Mouse (Mus musculus): ENCODE measurements at regions not wholly inside any gene's neighbourhood (a gene's known extent, or its start where the extent isn't known, plus 50 kb on each side); places are given as distances from the start of the nearest gene placed in this dataset.

DNA sequence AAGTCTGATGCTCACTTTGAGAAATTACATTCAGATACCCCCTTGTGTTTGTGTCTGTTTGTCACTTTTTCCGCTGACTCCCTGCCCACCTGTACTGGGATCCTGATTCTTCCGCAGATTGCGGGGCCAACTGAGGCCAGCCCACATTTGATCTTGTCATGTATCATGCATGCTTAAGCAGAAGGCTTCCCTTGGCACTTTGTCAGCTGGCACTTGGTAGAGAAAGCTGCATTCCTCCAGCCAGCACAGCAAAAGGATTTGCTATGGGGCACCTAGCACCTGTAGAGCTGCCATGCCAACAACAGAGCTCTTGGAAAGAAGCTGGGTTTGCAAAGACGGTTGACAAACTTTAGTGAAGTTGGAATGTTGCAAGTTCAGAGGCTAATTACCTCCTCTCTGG is 69.9 kb upstream of the Qrfpr start:
- H3K4me2 ChIP-seq (ENCODE audit: low read depth) = no peak overlapping the region
- 87% methylated on average over 4 of the region's 4 CpGs for WGBS (ENCODE audit: insufficient replicate concordance)
- H3K4me1 ChIP-seq (replicated peaks; ENCODE audit: control insufficient read depth in 2 of 2, insufficient read depth in 2 of 2, low read length in 1 of 2) = no peaks in the 10 kb centered on the region
- ATAC-seq (ENCODE audit: insufficient read depth) (no peak), DNase-seq (ENCODE audit: low read depth in 3 of 3, low spot score in 3 of 3) (no peak)
- no peaks in the 10 kb centered on the region for H3K36me3 ChIP-seq (replicated peaks; ENCODE audit: control insufficient read depth, insufficient read depth, low read depth)
- TF ChIP-seq CTCF (IDR thresholded peaks at IDR 0.05; ENCODE audit: low read depth) (no peak), EP300 (IDR thresholded peaks at IDR 0.05; ENCODE audit: low read depth) (no peak)
- no peak overlapping the region for H3K27ac ChIP-seq
- no peaks in the 10 kb centered on the region for H3K9me3 ChIP-seq (ENCODE audit: control insufficient read depth, low read length)
- H3K27me3 ChIP-seq (ENCODE audit: control insufficient read depth, insufficient read depth, low read length) = no peaks in the 10 kb centered on the region
- H3K9ac ChIP-seq (replicated peaks) = no peak overlapping the region
- H3K4me3 ChIP-seq (ENCODE audit: insufficient read depth in 1 of 2, low read depth in 2 of 2, low read length in 2 of 2) = no peak overlapping the region

DNA sequence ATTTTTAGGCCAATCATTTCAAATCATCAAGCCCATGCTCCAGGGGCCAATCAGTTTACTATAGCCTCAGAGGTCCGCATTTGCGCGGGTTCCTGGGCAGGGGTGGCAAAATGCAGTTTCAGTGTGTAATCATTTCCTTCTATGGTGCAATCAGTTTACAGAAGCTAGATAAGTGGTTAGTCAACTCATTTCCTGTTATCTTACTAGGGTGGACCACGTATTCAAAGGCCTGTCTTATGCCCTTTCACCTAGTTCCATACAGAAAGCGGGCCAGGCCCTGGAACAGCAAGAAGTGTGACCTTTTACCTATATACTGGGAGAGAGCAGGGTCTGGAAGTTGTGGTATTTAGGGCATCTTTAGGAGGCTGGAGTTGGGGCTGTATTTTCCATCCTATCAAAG is 62.0 kb upstream of the Qrfpr start:
- Histone ChIP-seq H3K36me3 (replicated peaks; ENCODE audit: control insufficient read depth, insufficient read depth, low read depth) (no peaks in the 10 kb centered on the region), H3K27ac (no peak overlapping the region), H3K4me2 (ENCODE audit: low read depth) (no peak overlapping the region), H3K9ac (replicated peaks) (no peak overlapping the region), H3K9me3 (ENCODE audit: control insufficient read depth, low read length) (no peaks in the 10 kb centered on the region), H3K27me3 (ENCODE audit: control insufficient read depth, insufficient read depth, low read length) (no peaks in the 10 kb centered on the region), H3K4me1 (replicated peaks; ENCODE audit: control insufficient read depth in 2 of 2, insufficient read depth in 2 of 2, low read length in 1 of 2) (no peaks in the 10 kb centered on the region), H3K4me3 (ENCODE audit: insufficient read depth in 1 of 2, low read depth in 2 of 2, low read length in 2 of 2) (no peak overlapping the region)
- 41% methylated on average over 5 of the region's 5 CpGs for WGBS (ENCODE audit: insufficient replicate concordance)
- no peak for TF ChIP-seq CTCF (IDR thresholded peaks at IDR 0.05; ENCODE audit: low read depth)
- TF ChIP-seq EP300 (IDR thresholded peaks at IDR 0.05; ENCODE audit: low read depth) = no peak
- DNase-seq (ENCODE audit: low read depth in 3 of 3, low spot score in 3 of 3) = no peak
- no peak for ATAC-seq (ENCODE audit: insufficient read depth)

DNA sequence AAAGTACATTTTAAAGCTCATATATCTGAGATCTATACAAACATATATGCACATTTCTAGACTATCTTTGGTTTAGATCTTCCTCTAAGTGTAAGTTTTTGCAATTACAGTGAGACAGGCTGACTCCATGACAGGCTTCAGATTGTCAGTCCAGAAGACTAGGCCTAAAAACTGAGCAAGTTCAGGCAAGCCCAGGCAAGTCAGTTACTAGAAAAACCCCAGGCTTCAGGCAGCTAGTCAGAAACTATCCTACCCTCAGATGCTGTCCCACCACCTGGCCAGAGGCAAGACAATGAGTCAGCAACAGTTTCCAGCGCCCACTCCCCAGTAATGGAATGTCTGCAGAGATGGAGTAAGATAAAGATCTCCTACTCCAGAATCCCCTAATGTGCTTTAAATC is 53.4 kb upstream of the Qrfpr start:
- no peak overlapping the region for H3K4me3 ChIP-seq (ENCODE audit: insufficient read depth in 1 of 2, low read depth in 2 of 2, low read length in 2 of 2)
- no peaks in the 10 kb centered on the region for H3K27me3 ChIP-seq (ENCODE audit: control insufficient read depth, insufficient read depth, low read length)
- H3K9me3 ChIP-seq (ENCODE audit: control insufficient read depth, low read length) = no peaks in the 10 kb centered on the region
- H3K36me3 ChIP-seq (replicated peaks; ENCODE audit: control insufficient read depth, insufficient read depth, low read depth) = no peaks in the 10 kb centered on the region
- H3K27ac ChIP-seq = no peak overlapping the region
- H3K4me2 ChIP-seq (ENCODE audit: low read depth) = no peak overlapping the region
- WGBS (ENCODE audit: insufficient replicate concordance) = 50% methylated on average over 1 of the region's 1 CpGs
- H3K9ac ChIP-seq (replicated peaks) = no peak overlapping the region
- TF ChIP-seq CTCF (IDR thresholded peaks at IDR 0.05; ENCODE audit: low read depth) (no peak), EP300 (IDR thresholded peaks at IDR 0.05; ENCODE audit: low read depth) (no peak)
- no peak for ATAC-seq (ENCODE audit: insufficient read depth)
- H3K4me1 ChIP-seq (replicated peaks; ENCODE audit: control insufficient read depth in 2 of 2, insufficient read depth in 2 of 2, low read length in 1 of 2) = no peaks in the 10 kb centered on the region
- DNase-seq (ENCODE audit: low read depth in 3 of 3, low spot score in 3 of 3) = no peak

Measured in liver, embryonic 14.5 days (tissue).